Mouse (Mus musculus) mouse embryonic stem cell (cell line): ENCODE results near the gene Gsn.

Experiments used
- in situ Hi-C, 2 experiments: fragments of 300-500 bp; cut with MboI; formaldehyde crosslinking; loops; 1 replicate in 1 of 2; 3 replicates in 1 of 2; pipeline ENCODE4 v1.14.3; 2019 to 2020; ENCODE audit warnings: low sequenced_read_pairs in 2 of 2, low pct_unique_long_range_greater_than_20kb in 1 of 2, mixed read lengths in 1 of 2; ENCODE audit not compliant: unreplicated experiment in 1 of 2

The Gsn gene

DNA sequence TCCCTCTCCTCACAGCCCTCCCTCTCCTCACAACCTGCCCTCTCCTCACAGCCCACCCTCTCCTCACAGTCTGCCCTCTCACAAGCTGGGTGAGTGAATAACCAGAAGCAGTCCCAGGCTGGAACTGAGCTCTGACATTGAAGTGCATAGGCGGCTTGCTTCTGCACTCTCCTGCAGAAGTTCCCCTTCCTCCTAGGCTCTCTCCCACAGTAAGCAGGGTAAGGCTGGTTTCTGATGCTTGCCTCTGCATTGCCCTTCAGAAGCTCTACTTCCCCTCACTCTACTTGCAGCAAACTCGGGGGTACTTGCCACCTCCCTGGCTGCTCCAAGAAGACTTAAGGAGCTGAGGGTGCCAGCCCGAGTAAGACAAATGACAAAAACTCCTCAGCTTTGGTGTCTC, 11.9 kb upstream of the Gsn start:
- in situ Hi-C loops, result no loop called here

DNA sequence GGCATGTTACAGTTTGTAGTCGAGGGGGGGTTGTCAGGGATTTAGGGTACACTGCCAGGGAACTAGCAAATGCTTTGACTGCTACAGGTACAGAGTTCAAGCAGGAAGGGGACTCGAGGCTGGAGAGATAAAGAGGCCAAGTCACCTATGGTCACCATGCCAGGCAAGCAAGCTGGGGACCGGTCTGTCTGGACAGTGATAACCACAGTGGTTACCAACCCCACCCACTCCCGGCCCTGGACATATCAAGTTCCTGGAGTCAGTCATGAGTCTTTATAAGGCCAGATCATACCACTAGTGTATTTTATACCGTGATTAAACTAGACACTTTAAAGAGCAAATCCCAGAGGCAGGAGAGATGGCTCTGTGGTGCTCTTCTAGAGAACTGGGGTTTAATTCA, 8.4 kb upstream of the Gsn start:
- in situ Hi-C loops, result no loop called here

DNA sequence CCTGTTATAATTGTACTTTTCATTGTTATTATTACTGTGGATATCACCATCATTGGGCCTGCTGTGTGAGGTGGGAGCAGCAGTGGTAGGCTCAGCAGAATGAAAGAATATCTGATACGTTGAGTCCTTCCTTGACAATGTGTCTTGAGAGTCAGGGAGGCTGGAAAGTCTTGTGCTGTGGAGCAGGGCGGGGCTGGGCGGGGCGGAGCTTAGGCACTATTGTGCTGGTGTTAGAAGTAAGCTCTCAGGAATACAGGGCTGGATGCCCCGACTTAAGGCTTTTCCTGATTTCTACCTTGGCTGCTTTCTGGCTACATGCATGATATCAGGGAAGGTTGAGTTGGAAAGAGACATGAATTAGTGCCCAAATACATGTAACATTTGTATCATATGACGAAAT, 3.4 kb upstream of the Gsn start:
- in situ Hi-C loops, result no loop called here

DNA sequence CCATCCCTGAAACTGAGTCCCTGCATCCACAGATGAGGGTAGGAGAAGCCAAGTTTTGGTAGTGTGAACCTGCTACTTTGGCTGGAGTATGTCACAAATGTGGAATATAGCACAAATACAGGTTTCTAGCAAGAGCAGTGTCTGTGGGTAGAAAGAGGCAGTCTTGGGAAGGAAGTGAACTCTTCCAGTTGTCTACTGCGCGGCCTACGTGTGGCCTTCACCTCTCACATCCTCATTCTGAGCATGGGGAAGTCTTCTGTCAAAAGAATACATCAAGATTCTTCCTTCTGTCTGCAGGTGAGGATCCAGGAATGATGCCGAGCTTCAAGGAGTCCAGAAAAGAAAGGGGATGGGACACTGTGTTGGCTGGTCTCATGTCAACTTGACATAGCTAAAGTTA, 2.4 kb upstream of the Gsn start:
- in situ Hi-C loops, result no loop called here

DNA sequence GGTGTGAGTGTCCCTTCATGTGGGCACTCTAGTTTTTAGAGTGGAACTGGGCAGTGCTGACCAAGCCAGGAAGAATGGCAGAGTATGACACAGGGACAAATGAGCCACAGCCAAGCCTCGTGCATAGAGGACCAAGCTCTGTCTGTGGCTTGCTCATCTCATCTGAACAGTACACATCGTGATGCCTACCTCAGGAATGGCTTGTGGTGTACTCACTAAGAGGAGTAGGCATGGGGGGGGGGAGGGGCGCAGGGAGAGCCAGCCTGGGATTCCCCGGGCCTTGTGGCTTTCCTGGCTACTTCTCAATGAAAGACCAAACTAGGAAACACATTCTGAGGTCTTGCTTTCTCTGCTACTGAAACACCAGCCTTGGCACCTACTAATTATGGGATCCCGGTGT, 1.2 kb upstream of the Gsn start:
- in situ Hi-C loops, result no loop called here

DNA sequence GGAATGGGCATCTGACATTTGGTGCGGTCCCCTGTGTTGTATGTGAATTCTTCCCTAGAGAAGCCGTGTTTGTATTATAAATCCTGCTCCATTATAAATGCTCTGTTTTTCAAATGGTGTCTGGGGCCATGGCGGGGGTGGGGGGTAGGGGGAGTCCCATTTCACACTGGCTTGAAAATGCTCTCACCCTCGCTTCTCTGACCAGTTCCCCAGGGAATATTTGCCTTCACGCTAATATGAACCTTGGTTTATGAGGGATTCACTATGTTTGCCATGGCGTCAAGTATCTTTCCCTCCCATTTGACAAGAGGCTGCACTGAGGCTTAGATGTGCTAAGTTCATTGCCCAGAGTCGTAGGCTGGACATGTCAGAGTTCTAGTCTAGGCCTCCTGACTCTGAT, 718 bp upstream of the Gsn start:
- in situ Hi-C loops, result no loop called here

DNA sequence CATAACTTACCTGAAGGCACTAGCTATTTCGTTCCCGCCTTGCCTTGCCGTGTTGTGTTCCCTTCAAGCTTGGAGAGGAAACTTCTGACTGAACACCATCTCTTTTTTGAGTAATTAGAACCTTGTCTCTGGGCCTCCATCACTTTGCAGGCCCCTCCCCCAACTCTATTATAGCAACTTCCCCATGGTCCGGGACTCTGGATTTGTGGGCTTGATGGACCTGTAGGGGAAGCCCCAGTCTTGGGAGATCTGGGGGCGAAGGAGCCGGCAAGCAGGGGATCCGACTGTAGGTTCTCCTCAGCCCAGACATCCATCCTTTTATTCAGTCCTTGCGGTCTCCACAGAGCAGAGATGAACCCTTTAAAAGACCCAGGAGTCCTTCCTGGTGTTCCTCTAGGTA, 752 bp downstream of the Gsn start:
- in situ Hi-C loops, result no loop called here

DNA sequence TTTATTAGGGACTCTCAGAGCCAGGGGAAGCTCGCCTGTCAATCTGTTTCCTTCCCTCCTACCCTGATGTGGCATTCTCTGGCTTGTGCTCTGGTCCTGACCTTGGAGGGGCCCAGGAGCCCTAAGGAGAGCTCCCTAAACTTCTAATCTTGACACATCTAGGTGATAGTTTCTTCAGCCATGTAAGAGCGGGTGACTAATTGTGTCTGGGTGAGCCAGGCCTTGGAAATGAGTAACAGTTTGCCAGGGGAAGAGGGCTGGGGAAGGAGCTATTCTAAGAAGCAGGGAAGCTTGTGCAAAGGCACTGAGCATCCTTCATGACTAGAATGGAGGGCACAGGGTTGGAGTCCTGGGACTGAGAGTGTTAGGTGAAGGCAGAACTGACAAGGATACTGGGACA, 1.7 kb downstream of the Gsn start:
- in situ Hi-C loops, result no loop called here

DNA sequence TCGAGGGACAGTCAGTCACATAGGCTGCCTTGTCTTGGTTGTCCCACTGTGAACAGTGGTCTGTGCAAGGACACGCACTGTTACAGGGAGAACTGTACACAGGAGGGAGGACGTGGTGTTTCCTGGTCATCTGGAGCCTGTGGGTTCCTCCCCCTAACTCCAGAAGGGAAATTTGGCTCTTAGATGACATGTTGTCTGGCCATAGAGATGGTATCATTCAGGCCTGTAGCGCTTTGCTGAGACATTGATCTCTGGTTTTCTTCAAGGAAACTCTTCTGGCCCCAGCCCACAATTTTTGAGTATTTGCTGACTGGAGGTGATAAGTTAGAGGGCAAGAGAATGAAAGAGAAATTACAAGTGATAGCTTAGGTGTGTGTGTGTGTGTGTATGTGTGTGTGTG, 2.4 kb downstream of the Gsn start:
- in situ Hi-C loops, result no loop called here

DNA sequence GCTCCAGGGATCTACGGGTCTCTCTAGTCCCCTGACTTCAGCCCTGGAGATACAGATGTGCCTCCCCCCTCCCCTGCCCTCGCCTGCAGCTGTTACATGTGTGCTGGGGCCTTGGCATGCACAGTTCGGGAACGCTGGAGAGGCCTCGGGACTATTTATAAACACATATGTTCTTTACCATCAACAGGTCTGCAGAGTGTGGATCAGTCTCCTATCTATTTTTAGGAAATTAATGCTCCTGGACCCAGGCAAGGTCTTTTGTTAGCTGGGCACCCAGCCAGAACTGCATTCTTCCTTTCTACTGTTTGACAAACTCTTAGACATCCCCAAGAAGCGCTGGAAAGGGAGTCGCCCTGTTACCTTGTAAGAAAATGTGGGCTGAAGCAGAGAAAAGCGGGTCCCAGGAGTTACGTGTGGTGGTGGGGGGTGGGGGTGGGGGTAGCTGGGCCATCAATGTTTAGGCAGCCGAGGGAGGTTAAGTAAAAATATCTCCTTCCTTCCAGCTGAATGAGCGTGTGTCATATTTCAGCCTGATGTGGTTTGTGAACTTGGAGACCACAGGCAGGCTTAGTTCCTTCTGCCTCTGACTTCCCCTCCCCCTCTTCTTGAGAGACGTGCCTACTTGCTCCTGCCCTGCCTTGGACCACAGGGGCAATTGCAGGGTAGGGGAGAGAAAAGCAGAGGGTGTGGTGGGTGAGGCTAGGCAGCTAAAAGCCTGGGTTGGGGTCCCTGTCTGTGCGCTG, 3.3 kb downstream of the Gsn start:
- in situ Hi-C loops, result no loop called here

DNA sequence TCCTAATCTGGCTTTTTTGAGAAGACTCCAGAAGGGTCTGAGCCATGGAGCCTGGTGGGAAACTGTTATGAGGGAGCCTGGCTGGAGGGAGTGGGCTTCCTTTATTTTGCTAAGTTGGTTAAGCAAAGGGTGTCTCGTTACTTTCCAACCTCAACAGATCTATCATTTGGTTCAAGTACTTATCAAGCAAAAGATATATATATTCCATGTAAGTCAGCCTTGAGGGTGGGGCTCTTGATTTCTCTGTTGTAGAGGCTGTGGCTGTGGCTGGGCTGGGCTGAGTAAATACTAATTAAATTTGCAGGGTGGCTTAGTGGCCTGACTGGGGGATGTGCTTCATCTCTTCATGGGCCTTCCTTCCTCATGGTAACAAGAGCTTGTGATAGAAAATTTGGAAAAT, 4.1 kb downstream of the Gsn start:
- in situ Hi-C loops, result no loop called here

DNA sequence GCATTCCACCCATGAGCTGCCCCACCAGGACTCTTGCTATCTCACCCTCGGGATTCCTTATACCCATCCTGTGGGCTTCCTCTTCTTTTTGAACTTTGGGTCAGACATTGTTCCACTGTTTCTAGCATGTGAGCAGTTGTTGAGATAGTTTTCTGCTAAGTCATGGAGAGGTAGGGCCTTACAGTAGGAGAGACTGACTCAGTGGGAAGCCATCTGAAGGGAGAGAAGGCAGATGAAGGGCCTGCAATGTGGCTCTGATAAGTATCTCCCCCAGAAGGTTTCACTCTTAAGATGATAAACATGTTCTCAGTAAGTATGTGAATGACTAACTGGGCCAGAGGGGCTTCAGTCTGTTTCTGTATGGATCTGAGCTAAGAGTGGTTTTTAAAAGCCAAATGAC, 7.9 kb downstream of the Gsn start:
- in situ Hi-C loops, result no loop called here

DNA sequence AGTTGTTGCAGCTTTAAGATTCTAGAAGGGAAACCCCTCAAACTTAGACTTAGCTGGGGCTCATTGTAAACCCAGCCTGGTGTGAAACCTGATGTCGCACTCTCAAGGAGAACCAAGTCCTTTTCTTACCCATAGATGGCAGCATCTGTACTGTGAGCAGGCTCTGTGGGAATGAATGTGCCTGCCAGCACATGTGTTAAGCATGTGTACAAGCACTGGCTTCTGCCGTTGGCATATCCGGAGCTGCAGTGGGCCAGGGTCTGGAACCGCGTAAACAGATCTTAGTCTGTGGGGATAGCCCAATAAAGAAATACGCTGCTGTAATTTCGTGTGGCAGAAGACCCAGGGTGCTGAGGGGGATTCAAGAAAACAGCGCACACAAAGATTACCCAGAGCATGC, 9.1 kb downstream of the Gsn start:
- in situ Hi-C loops, result no loop called here

DNA sequence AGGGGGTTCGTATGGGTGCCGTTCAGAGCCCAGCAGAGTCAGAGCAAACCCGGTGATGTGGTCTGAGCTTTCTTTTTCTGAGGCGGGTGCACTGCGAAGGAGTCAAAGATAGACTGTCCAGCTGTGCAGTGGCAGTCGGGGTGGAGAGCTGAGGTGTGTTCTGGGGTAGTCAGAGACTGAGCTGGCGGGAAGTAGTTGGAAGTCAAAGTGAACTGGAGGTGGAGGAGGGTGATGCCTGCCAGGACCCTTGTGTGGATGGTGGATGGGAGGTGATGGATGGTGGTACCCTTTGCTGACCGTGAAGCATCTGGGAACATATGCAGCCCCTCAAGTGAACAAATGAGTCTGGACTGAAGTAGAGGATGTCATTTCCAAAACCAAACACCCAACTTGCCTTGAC, 9.6 kb downstream of the Gsn start:
- in situ Hi-C loops, result no loop called here

DNA sequence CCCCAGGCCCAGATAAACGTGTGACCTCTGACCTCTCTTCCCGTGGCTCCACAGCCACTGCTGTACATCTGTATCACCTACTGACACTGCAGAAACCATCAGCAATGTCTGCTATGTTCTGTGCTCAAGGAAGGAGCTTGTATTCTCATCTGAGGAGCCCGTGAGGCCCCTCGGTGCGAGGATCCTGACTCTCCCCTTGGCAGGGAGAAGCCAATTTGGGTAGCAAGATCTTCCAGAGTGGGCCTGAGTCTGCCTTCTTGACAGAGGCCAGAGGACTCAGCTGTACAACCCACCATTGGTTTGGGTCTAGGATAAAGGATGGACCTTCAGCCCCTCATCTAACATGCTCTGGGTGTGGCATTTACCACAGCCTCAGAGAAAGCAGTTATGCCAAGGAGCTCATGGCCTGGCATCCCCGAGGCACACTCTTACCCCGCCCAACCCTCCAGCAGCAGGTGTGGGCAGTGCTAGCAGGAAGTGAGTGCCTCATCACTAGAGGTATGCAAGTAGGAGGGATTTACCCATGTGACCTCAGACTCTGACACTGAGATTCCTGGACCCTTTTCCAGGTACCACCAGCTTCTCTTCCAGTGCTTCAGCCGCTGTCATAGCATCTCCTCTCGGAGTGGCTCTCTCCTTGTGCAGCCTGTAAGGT, 10.2 kb downstream of the Gsn start:
- in situ Hi-C loops, result no loop called here

DNA sequence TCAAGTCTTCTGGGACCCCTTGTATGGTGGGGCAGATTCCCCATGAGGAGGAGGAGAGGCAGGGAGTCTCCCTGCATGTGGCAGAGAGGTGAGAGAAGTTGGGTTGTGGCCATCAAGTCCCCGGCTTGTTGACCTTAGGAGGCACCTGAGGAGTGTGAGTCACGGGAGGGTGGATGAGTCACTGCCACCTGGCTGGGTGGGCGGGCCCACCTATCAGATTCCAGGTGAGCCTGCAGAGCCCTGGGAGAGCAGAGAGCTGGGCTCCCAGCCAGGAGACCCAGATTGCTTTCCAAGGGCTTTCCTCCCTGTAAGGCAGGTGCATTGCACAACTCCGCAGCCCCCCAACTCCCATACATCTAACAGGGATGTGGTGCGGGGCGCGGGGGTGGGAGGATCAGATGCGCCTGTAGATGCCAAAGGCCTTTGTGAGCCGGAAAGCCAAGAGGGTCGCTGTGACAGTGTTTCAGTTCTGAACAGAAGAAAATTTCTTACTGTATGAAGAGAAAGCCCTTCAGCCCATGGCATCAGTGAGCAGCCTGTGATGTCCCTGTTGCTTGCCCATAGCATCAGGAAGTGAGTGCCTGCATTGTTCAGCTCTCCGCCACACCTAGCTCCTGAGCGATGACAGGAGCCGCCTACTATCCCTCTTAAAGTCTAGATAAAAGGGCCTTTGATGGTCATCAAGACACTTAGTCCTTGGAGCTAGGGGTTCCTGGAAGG, 11.1 kb downstream of the Gsn start:
- in situ Hi-C loops, result no loop called here

DNA sequence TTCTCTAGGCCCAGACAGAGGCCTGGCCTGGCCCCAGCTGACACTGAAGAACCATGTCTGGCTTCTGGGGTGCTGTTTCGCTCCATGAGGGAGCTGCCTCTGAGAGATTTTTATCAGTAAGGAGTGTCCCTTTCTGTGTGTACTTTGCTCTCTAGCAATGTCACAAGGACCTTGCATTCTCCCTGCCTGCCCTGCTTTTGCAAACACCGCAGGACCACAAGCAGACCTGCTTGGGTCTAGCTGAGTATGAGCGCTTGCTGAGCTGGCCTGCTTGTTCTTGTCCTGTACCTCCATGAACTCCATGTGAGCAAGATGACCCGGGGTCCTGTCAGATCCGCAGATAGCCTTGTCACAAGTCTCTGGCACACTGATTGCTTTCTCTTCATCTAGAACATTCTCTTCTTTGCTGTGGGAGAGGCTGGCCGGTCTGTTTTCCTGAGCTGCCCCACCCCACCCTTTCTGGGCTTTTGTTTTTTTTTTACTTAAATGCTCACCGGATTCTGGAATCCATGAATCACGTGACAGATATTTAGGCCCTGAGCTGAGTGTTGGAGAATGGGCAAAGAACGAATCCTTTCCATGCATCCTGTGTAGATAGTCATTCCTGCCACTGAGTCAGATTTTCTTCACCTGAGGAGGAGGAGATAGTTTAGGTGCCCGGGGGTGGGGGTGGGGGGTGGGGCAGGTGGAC, 11.8 kb downstream of the Gsn start:
- in situ Hi-C loops, result no loop called here

DNA sequence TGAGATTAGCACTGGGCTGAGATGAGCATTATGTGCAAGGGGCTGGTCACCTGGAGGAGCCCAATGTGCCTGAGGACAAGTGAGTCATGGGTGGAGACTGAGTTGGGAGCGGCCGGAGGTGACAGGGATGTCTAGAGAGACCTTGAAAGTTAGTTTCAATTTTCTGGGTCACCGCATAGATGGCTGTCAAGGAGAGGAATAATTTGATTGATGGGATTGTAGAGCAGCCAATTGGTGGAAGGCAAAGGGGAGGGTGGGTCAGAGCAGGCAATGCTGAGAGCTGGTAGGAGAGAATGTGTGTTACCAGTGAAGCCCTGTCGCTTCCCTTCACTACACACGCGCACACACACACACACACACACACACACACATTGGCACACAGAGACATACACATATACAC, 13.0 kb downstream of the Gsn start:
- in situ Hi-C loops, result no loop called here

DNA sequence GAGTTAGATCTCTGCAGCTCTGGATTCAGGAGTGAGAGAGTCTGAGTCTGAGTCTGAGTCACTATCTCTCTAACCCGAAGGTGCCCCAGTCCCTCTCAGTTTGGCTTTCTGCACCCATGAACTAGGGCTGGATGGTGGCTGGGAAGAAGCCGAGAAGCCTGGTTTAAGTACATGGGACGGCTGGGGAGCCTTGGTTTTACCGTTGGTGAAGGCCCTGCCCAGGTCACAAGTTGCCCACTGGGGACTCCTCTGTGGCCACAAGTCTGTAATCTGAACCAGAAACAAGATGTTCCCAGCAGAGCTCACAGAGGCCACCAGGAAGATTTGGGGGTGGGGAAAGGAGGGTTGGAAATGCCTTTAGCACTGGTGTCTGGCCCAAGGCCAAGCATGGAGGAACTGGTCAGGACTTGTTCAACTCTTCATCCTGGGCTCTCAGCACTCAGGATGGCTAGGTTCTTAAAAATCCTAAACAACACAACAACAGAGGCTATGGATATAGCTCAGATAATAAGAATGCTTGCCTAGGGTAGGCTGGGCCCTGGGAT, 13.6 kb downstream of the Gsn start:
- in situ Hi-C loops, result no loop called here
